9 mouse cellular contexts compared by ENCODE assay signal in the genomic region with DNA sequence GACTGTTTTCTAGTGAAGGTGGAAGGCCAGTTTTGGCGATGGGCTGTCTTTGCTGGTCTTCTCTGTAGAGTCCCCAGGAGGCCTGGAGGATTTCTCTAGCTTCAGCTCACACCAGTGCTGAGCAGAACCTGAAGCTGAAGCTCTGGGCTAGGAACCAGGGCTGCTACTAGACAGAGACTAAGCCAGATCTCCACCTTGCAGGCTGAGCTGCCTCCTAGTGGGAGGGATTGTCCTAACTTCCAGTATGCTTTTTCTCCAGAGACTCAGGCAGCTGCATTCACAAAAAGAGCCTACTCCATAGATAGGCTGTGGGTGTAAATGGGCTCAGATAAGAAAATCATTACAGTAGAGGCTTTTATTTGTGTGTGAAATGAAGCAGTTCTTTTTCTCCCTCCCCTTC.
A peak's percentile ranks its signal among the peaks of the same experiment; 100 is the strongest.
DNase-seq lines count a peak whose midpoint lies in the region; ATAC-seq and TF ChIP-seq lines count a peak whose summit lies in the region.
"Had no signal": no experiment of that assay in that cellular context is flagged by ENCODE, and none has a peak within 500 bp of the region (broad histone marks: within the 10 kb centered on the region; RNA-seq: fewer than 3 reads in every experiment).

No protein-coding gene starts in this region.

- peak; percentile 87 for TF ChIP-seq CTCF in layer of hippocampus, adult 2 months (conservative IDR thresholded peaks at IDR 0.05)

- WGBS in forebrain, embryonic 13.5 days: 46% methylated on average over 1 of the region's 1 CpGs
- 24% methylated on average over 1 of the region's 1 CpGs for WGBS in forebrain, embryonic 12.5 days
- 42% methylated on average over 1 of the region's 1 CpGs for WGBS in intestine, embryonic 16.5 days

- no peaks in the 10 kb centered on the region for H3K9me3 ChIP-seq in forebrain, embryonic 13.5 days (replicated peaks)
- no peaks in the 10 kb centered on the region for H3K9me3 ChIP-seq in forebrain, embryonic 12.5 days
- no peaks in the 10 kb centered on the region for H3K9me3 ChIP-seq in intestine, embryonic 16.5 days (ENCODE audit: control insufficient read depth, low read length)

- H3K27ac ChIP-seq in forebrain, embryonic 13.5 days: no peak overlapping the region
- no peak overlapping the region for H3K27ac ChIP-seq in forebrain, embryonic 12.5 days
- H3K27ac ChIP-seq in layer of hippocampus, adult 2 months: no peak overlapping the region
- H3K27ac ChIP-seq in intestine, embryonic 16.5 days (ENCODE audit: low read length): no peak overlapping the region
- H3K27ac ChIP-seq: macrophage had no signal

- H3K9ac ChIP-seq in forebrain, embryonic 13.5 days: no peak overlapping the region
- H3K9ac ChIP-seq in forebrain, embryonic 12.5 days: no peak overlapping the region
- H3K9ac ChIP-seq in intestine, embryonic 16.5 days (ENCODE audit: low read depth, low read length): no peak overlapping the region

- peak; percentile 63 for ATAC-seq in forebrain, embryonic 13.5 days
- no peak for ATAC-seq in forebrain, embryonic 12.5 days (ENCODE audit: low FRiP score)
- ATAC-seq in intestine, embryonic 16.5 days: no peak

- no peaks in the 10 kb centered on the region for H3K27me3 ChIP-seq in forebrain, embryonic 13.5 days
- no peaks in the 10 kb centered on the region for H3K27me3 ChIP-seq in forebrain, embryonic 12.5 days
- H3K27me3 ChIP-seq in intestine, embryonic 16.5 days (replicated peaks; ENCODE audit: control insufficient read depth, insufficient read depth, low read length): no peaks in the 10 kb centered on the region

- no peaks in the 10 kb centered on the region for H3K36me3 ChIP-seq in forebrain, embryonic 13.5 days (ENCODE audit: poor library complexity, severe bottlenecking)
- H3K36me3 ChIP-seq in forebrain, embryonic 12.5 days (replicated peaks): no peaks in the 10 kb centered on the region
- H3K36me3 ChIP-seq in intestine, embryonic 16.5 days (ENCODE audit: control insufficient read depth, insufficient read depth, low read length): no peaks in the 10 kb centered on the region

- H3K4me3 ChIP-seq in forebrain, embryonic 13.5 days: no peak overlapping the region
- H3K4me3 ChIP-seq in forebrain, embryonic 12.5 days (replicated peaks): no peak overlapping the region
- H3K4me3 ChIP-seq in layer of hippocampus, adult 2 months: no peak overlapping the region
- no peak overlapping the region for H3K4me3 ChIP-seq in intestine, embryonic 16.5 days (ENCODE audit: low read length)

- H3K4me1 ChIP-seq in forebrain, embryonic 13.5 days: no peaks in the 10 kb centered on the region
- 0 out of 2 replicates have a peak, but pooled peaks cover 3% of the 10 kb centered on the region for H3K4me1 ChIP-seq in forebrain, embryonic 12.5 days
- no peaks in the 10 kb centered on the region for H3K4me1 ChIP-seq in intestine, embryonic 16.5 days (ENCODE audit: control insufficient read depth, insufficient read depth, low read length)

- no peak overlapping the region for H3K4me2 ChIP-seq in forebrain, embryonic 13.5 days
- H3K4me2 ChIP-seq in forebrain, embryonic 12.5 days: no peak overlapping the region
- no peak overlapping the region for H3K4me2 ChIP-seq in intestine, embryonic 16.5 days (ENCODE audit: low read depth, low read length)

- DNase-seq in ES-CJ7 (ENCODE audit: low read depth, low spot score): peak; percentile 8
- DNase-seq in cerebellum, postnatal 14 days: peak; percentile 61 to 68
- DNase-seq in gastrocnemius, postnatal 25 days: peak; percentile 20
- DNase-seq in layer of hippocampus, adult 2 months (ENCODE audit: low spot score in 2 of 2): peak; percentile 66 to 74
- peak; percentile 37 for DNase-seq in ovary, postnatal 14 days (ENCODE audit: low spot score)

Comparison
In these comparisons a context has a peak if more than half of its experiments do, and no peak if none do; other contexts are left out.
1. DNase-seq: peak in every context shown above with its lines; median percentile 70 in layer of hippocampus, adult 2 months; 64 in cerebellum, postnatal 14 days; 37 in ovary, postnatal 14 days; 20 in gastrocnemius, postnatal 25 days; 8 in ES-CJ7.